Mouse (Mus musculus) ES-E14 (cell line): ENCODE measurements around the gene Gm3147.
"Not testable (repeated sequence)": the region's sequence is repeated elsewhere in the genome, so short reads cannot be mapped to it uniquely, and the experiment has no call there.

Experiments used
- HCFC1 ChIP-seq: IDR thresholded peaks from 2 replicates; pipeline ENCODE4 v1.6.1; 2012; ENCODE audit warnings: low read length, inconsistent platforms, borderline replicate concordance; ENCODE audit not compliant: insufficient read depth
- ZNF384 ChIP-seq: IDR thresholded peaks from 2 replicates; pipeline ENCODE4 v1.6.1; 2012; ENCODE audit warnings: low read depth, low read length, inconsistent platforms

DNA sequence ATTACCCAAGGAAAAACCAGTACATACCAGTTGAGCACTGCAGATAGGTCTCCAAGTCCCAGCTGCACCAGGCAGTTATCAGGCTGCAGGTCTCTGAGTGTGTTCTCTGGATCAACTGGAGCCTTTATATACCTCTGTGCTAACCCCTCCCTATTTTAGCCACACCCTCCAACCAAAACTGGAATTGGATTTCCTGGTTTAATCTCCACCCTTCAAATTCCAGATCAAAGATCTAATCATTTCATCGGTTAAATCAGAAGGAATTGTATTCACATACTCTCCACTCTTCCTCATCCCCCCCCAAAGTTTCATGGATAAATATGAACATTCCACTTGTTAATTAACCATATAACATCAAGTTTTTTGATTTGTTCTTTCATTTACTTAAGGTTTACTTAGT, at the start of gene Gm3147:
- not testable (repeated sequence) for TF ChIP-seq HCFC1, ZNF384
